Comparison of ENCODE assay signal across 8 mouse cellular contexts in the genomic region with DNA sequence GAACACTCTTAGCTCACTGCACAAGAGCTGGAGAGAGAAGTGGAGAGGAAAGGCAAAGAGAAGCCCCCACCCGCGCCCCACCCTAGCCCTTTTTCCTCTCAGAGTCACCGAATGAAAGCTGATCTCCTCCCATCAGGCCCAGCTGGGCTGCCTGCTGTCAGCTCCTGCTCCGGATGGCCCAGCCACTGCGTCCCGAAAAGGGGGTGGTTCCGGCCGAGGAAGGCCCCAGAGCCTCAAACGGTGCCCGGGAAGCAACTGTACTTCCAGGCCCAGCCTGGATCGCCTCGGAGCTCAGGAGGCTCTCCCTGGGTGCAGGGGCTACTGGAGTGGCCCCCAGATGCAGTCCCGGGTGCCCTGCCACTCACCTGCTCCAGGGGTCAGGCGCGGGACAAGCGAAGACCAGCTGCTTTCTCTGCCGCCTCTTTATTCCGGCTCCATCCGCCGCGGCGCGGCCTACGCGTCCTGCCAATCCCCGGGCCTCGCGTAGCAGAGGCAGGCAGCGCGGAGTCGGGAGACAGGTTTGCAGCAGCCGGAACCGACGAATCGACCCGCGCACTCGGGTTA. TPM values are rescaled to one million over a fixed set of nuclear protein-coding genes. Genes with fewer than 3 reads are reported as not detected.
A peak's percentile ranks its signal among the peaks of the same experiment; 100 is the strongest.
DNase-seq lines count a peak whose midpoint lies in the region; ATAC-seq and TF ChIP-seq lines count a peak whose summit lies in the region.

No protein-coding gene starts in this region.

- TF ChIP-seq CTCF in small intestine, adult 2 months (IDR thresholded peaks at IDR 0.05; ENCODE audit: extremely low read depth, insufficient read length, insufficient replicate concordance, low read depth, low read length) = no peak

- peaks cover 26% of the 10 kb centered on the region for H3K4me1 ChIP-seq in embryonic facial prominence, embryonic 10.5 days
- H3K4me1 ChIP-seq in hindbrain, embryonic 14.5 days (replicated peaks; ENCODE audit: control insufficient read depth, insufficient read depth, low read length) = peaks cover 17% of the 10 kb centered on the region
- peaks cover 32% of the 10 kb centered on the region for H3K4me1 ChIP-seq in lung, embryonic 15.5 days
- peaks cover 2% of the 10 kb centered on the region; the same call in 1 of the 2 replicates for H3K4me1 ChIP-seq in small intestine, adult 2 months (ENCODE audit: control insufficient read depth, insufficient read depth, insufficient read length, low read length)

- peak; percentile 23 for ATAC-seq in cerebellum, adult (ENCODE audit: insufficient number of reproducible peaks, low FRiP score, low TSS enrichment)
- ATAC-seq in hindbrain, embryonic 14.5 days (ENCODE audit: low FRiP score) = peak; percentile 52
- ATAC-seq in lung, embryonic 15.5 days (ENCODE audit: borderline replicate concordance, extremely low read depth, low FRiP score, low TSS enrichment) = peak; percentile 40

- no peak for DNase-seq in cerebellum, postnatal 36 days
- peak; percentile 73 for DNase-seq in 3T3-L1 (ENCODE audit: low read depth, low spot score)
- no peak for DNase-seq in embryonic facial prominence, embryonic 10.5 days (ENCODE audit: low spot score)
- DNase-seq in hindbrain, embryonic 14.5 days (ENCODE audit: low spot score) = peak; percentile 34
- no peak for DNase-seq in ovary, adult 18-20 months (ENCODE audit: low spot score)

- peak overlapping the region; percentile 97 for H3K27ac ChIP-seq in embryonic facial prominence, embryonic 10.5 days (replicated peaks)
- H3K27ac ChIP-seq in hindbrain, embryonic 14.5 days = peak overlapping the region; percentile 96
- H3K27ac ChIP-seq in lung, embryonic 15.5 days = peak overlapping the region; percentile 99
- H3K27ac ChIP-seq in small intestine, adult 2 months (ENCODE audit: insufficient read depth, low read depth, low read length) = peak overlapping the region; percentile 82

- H3K9me3 ChIP-seq in embryonic facial prominence, embryonic 10.5 days = no peaks in the 10 kb centered on the region
- no peaks in the 10 kb centered on the region for H3K9me3 ChIP-seq in hindbrain, embryonic 14.5 days (ENCODE audit: control insufficient read depth, low read length)
- H3K9me3 ChIP-seq in lung, embryonic 15.5 days = no peaks in the 10 kb centered on the region

- H3K36me3 ChIP-seq in embryonic facial prominence, embryonic 10.5 days (replicated peaks) = peaks cover 55% of the 10 kb centered on the region
- H3K36me3 ChIP-seq in hindbrain, embryonic 14.5 days (replicated peaks; ENCODE audit: control insufficient read depth, insufficient read depth) = peaks cover 43% of the 10 kb centered on the region
- peaks cover 48% of the 10 kb centered on the region for H3K36me3 ChIP-seq in lung, embryonic 15.5 days
- peaks cover 37% of the 10 kb centered on the region for H3K36me3 ChIP-seq in small intestine, adult 2 months (ENCODE audit: control insufficient read depth, insufficient read depth, low read length)

- under 1% methylated on average over 38 of the region's 38 CpGs for WGBS in embryonic facial prominence, embryonic 10.5 days
- WGBS in hindbrain, embryonic 14.5 days = 1% methylated on average over 38 of the region's 38 CpGs
- WGBS in lung, embryonic 15.5 days = under 1% methylated on average over 38 of the region's 38 CpGs
- 1% methylated on average over 38 of the region's 38 CpGs for WGBS in small intestine, adult 2 months

- peak overlapping the region; percentile 92 for H3K4me3 ChIP-seq in embryonic facial prominence, embryonic 10.5 days
- peak overlapping the region; percentile 73 for H3K4me3 ChIP-seq in hindbrain, embryonic 14.5 days (replicated peaks; ENCODE audit: low read length)
- H3K4me3 ChIP-seq in lung, embryonic 15.5 days = peak overlapping the region; percentile 94
- peak overlapping the region; percentile 94 for H3K4me3 ChIP-seq in small intestine, adult 2 months (ENCODE audit: low read depth, low read length)

- H3K9ac ChIP-seq in hindbrain, embryonic 14.5 days = peak overlapping the region; percentile 88
- peak overlapping the region; percentile 84 for H3K9ac ChIP-seq in lung, embryonic 15.5 days

- no peaks in the 10 kb centered on the region for H3K27me3 ChIP-seq in embryonic facial prominence, embryonic 10.5 days (replicated peaks; ENCODE audit: low read depth, poor library complexity, severe bottlenecking)
- no peaks in the 10 kb centered on the region for H3K27me3 ChIP-seq in hindbrain, embryonic 14.5 days (ENCODE audit: control insufficient read depth, insufficient read depth, low read length)
- H3K27me3 ChIP-seq in lung, embryonic 15.5 days = no peaks in the 10 kb centered on the region
- no peaks in the 10 kb centered on the region for H3K27me3 ChIP-seq in small intestine, adult 2 months (ENCODE audit: control insufficient read depth, insufficient read depth, low read length)

- H3K4me2 ChIP-seq in hindbrain, embryonic 14.5 days (replicated peaks) = peak overlapping the region; percentile 72
- H3K4me2 ChIP-seq in lung, embryonic 15.5 days = peak overlapping the region; percentile 78

- TF ChIP-seq POLR2A in small intestine, adult 2 months (IDR thresholded peaks at IDR 0.05; ENCODE audit: low read depth, low read length) = no peak; the same call in 1 of the 2 replicates

RNA-seq across cellular contexts. Expression of a gene that starts 0.5 kb away (rescaled TPM):
- polyA plus RNA-seq in embryonic facial prominence, embryonic 10.5 days (2016; fragmentation: Nextera tagmentation; extraction: Ambion mirVana) = 11.5 and 12.4 TPM in 2 replicates
- 14.2 and 15.9 TPM in 2 replicates for polyA plus RNA-seq in hindbrain, embryonic 14.5 days (2014; fragmentation: Nextera tagmentation; extraction: Ambion mirVana)
- polyA plus RNA-seq in lung, embryonic 15.5 days (2015; fragmentation: Nextera tagmentation; extraction: Ambion mirVana) = 8.2 and 9.4 TPM in 2 replicates
- polyA plus RNA-seq in small intestine, adult 2 months (2012; rRNA removed) = 5.2 and 8.7 TPM in 2 replicates

RNA-seq across cellular contexts. Expression of a gene that starts 0.8 kb away (rescaled TPM):
- 42.2 and 47.0 TPM in 2 replicates for polyA plus RNA-seq in embryonic facial prominence, embryonic 10.5 days (2016; fragmentation: Nextera tagmentation; extraction: Ambion mirVana)
- polyA plus RNA-seq in hindbrain, embryonic 14.5 days (2014; fragmentation: Nextera tagmentation; extraction: Ambion mirVana) = 31.0 and 32.3 TPM in 2 replicates
- polyA plus RNA-seq in lung, embryonic 15.5 days (2015; fragmentation: Nextera tagmentation; extraction: Ambion mirVana) = 39.6 and 40.4 TPM in 2 replicates
- 13.4 and 21.2 TPM in 2 replicates for polyA plus RNA-seq in small intestine, adult 2 months (2012; rRNA removed)

RNA-seq across cellular contexts. Expression of a gene that starts 20.8 kb away (rescaled TPM):
- 11.3 and 12.5 TPM in 2 replicates for polyA plus RNA-seq in embryonic facial prominence, embryonic 10.5 days (2016; fragmentation: Nextera tagmentation; extraction: Ambion mirVana)
- 24.6 and 26.5 TPM in 2 replicates for polyA plus RNA-seq in hindbrain, embryonic 14.5 days (2014; fragmentation: Nextera tagmentation; extraction: Ambion mirVana)
- 18.1 and 20.4 TPM in 2 replicates for polyA plus RNA-seq in lung, embryonic 15.5 days (2015; fragmentation: Nextera tagmentation; extraction: Ambion mirVana)
- polyA plus RNA-seq in small intestine, adult 2 months (2012; rRNA removed) = 19.7 and 28.7 TPM in 2 replicates

RNA-seq across cellular contexts. Expression of a gene that starts 20.9 kb away (rescaled TPM):
- polyA plus RNA-seq in embryonic facial prominence, embryonic 10.5 days (2016; fragmentation: Nextera tagmentation; extraction: Ambion mirVana) = not detected in 2 replicates
- polyA plus RNA-seq in hindbrain, embryonic 14.5 days (2014; fragmentation: Nextera tagmentation; extraction: Ambion mirVana) = 2.2 and 2.9 TPM in 2 replicates
- polyA plus RNA-seq in lung, embryonic 15.5 days (2015; fragmentation: Nextera tagmentation; extraction: Ambion mirVana) = 0.63 and 0.64 TPM in 2 replicates
- not detected in 2 replicates for polyA plus RNA-seq in small intestine, adult 2 months (2012; rRNA removed)

RNA-seq across cellular contexts. Expression of a gene that starts 24.9 kb away (rescaled TPM):
- not detected in 2 replicates for polyA plus RNA-seq in embryonic facial prominence, embryonic 10.5 days (2016; fragmentation: Nextera tagmentation; extraction: Ambion mirVana)
- 0.18 and 0.44 TPM in 2 replicates for polyA plus RNA-seq in hindbrain, embryonic 14.5 days (2014; fragmentation: Nextera tagmentation; extraction: Ambion mirVana)
- polyA plus RNA-seq in lung, embryonic 15.5 days (2015; fragmentation: Nextera tagmentation; extraction: Ambion mirVana) = 0.25 and 0.99 TPM in 2 replicates
- 0.13 and 0.15 TPM in 2 replicates for polyA plus RNA-seq in small intestine, adult 2 months (2012; rRNA removed)

Comparison
In these comparisons a context has a peak if more than half of its experiments do, and no peak if none do; other contexts are left out.
1. DNase-seq: peak in 3T3-L1 (single experiment) and hindbrain, embryonic 14.5 days (single experiment); none in cerebellum, postnatal 36 days (0 of 2), embryonic facial prominence, embryonic 10.5 days (single experiment) and ovary, adult 18-20 months (single experiment).
2. Peak in every context shown above with its lines, with median percentiles within 50 percentile points of each other: ATAC-seq, H3K27ac ChIP-seq and H3K4me3 ChIP-seq.